Mouse (Mus musculus) MEL (cell line): ENCODE measurements around the gene Bloc1s4. TPM values are rescaled to one million over a fixed set of nuclear protein-coding genes. Genes with fewer than 3 reads are reported as not detected.

Experiments used
- DNase-seq: peaks from one replicate; pipeline ENCODE4 v3.0.0; 2011; ENCODE audit warnings: low read depth, low spot score
- H3K27ac ChIP-seq: 2 replicates; pipeline ENCODE4 v1.5.1; 2012; ENCODE audit warnings: low read depth, mild to moderate bottlenecking, control low read depth, low read length, moderate library complexity; ENCODE audit not compliant: control insufficient read depth
- H3K27me3 ChIP-seq, 2 experiments: fragments of 150-350 bp in 1 of 2; sonication (generic) in 1 of 2; 2 replicates each; pipeline ENCODE4 v1.6.1; 2012; ENCODE audit warnings: low read length in 2 of 2, mild to moderate bottlenecking in 2 of 2, improper control_type of control experiment in 1 of 2, moderate library complexity in 1 of 2; ENCODE audit not compliant: insufficient read depth in 2 of 2, control insufficient read depth in 1 of 2
- H3K36me3 ChIP-seq, 2 experiments: 2 replicates each; pipeline ENCODE4 v1.6.1; 2012 to 2014; ENCODE audit warnings: low read length in 2 of 2, improper control_type of control experiment in 1 of 2, inconsistent platforms in 1 of 2, mild to moderate bottlenecking in 1 of 2; ENCODE audit not compliant: insufficient read depth in 2 of 2, control insufficient read depth in 1 of 2
- H3K4me1 ChIP-seq, 2 experiments: fragments of 150-350 bp in 1 of 2; sonication (generic) in 1 of 2; 2 replicates each; pipeline ENCODE4 v1.6.1; 2012; ENCODE audit warnings: low read length in 2 of 2, improper control_type of control experiment in 1 of 2, mild to moderate bottlenecking in 1 of 2; ENCODE audit not compliant: insufficient read depth in 2 of 2, control insufficient read depth in 1 of 2
- H3K4me3 ChIP-seq, 2 experiments: fragments of 150-350 bp in 1 of 2; sonication (generic) in 1 of 2; 2 replicates each; pipeline ENCODE4 v1.5.1; 2012; ENCODE audit warnings: low read depth in 2 of 2, low read length in 2 of 2, mild to moderate bottlenecking in 2 of 2, moderate library complexity in 2 of 2, control low read depth in 1 of 2, improper control_type of control experiment in 1 of 2; ENCODE audit not compliant: control insufficient read depth in 1 of 2, insufficient read depth in 1 of 2
- H3K79me2 ChIP-seq: 2 replicates; pipeline ENCODE4 v1.6.1; 2012; ENCODE audit warnings: mild to moderate bottlenecking, low read length, moderate library complexity; ENCODE audit not compliant: control insufficient read depth, poor library complexity, insufficient read depth
- H3K9ac ChIP-seq: 2 replicates; pipeline ENCODE4 v1.6.1; 2012; ENCODE audit warnings: low read depth, mild to moderate bottlenecking, control low read depth, low read length, moderate library complexity; ENCODE audit not compliant: control insufficient read depth, poor library complexity, severe bottlenecking
- H3K9me3 ChIP-seq: fragments of 150-350 bp; sonication (generic); replicated peaks from 2 replicates; pipeline ENCODE4 v1.6.1; 2012; ENCODE audit warnings: mild to moderate bottlenecking, low read length, improper control_type of control experiment, moderate library complexity; ENCODE audit not compliant: insufficient read depth
- BHLHE40 ChIP-seq: IDR thresholded peaks from 2 replicates; pipeline ENCODE4 v1.6.1; 2012; ENCODE audit warnings: low read depth, mild to moderate bottlenecking, inconsistent platforms, low read length, improper control_type of control experiment, borderline replicate concordance
- CHD2 ChIP-seq: IDR thresholded peaks from 2 replicates; pipeline ENCODE4 v1.6.1; 2011; ENCODE audit warnings: low read length, improper control_type of control experiment
- CTCF ChIP-seq, 3 experiments: IDR thresholded peaks in 2 of 3; conservative IDR thresholded peaks in 1 of 3; 2 replicates each; pipeline ENCODE4 v1.5.1; 2011 to 2012; ENCODE audit warnings: low read length in 3 of 3, low read depth in 2 of 3, mild to moderate bottlenecking in 2 of 3, improper control_type of control experiment in 1 of 3, inconsistent platforms in 1 of 3, mixed read lengths in 1 of 3, moderate library complexity in 1 of 3; ENCODE audit not compliant: control insufficient read depth in 1 of 3, insufficient read depth in 1 of 3, poor library complexity in 1 of 3, severe bottlenecking in 1 of 3
- E2F4 ChIP-seq: IDR thresholded peaks from 2 replicates; pipeline ENCODE4 v1.6.1; 2011; ENCODE audit warnings: low read depth, low read length, improper control_type of control experiment, borderline replicate concordance
- ELF1 ChIP-seq: IDR thresholded peaks from 2 replicates; pipeline ENCODE4 v1.6.1; 2014; ENCODE audit warnings: low read depth, mild to moderate bottlenecking, inconsistent platforms, low read length, improper control_type of control experiment, moderate library complexity
- EP300 ChIP-seq, 2 experiments: IDR thresholded peaks; 2 replicates each; pipeline ENCODE4 v1.6.1; 2011; ENCODE audit warnings: improper control_type of control experiment in 2 of 2, low read length in 2 of 2, low read depth in 1 of 2, mild to moderate bottlenecking in 1 of 2
- ETS1 ChIP-seq: IDR thresholded peaks from 2 replicates; pipeline ENCODE4 v1.6.1; 2012; ENCODE audit warnings: low read depth, mild to moderate bottlenecking, inconsistent platforms, low read length, improper control_type of control experiment, moderate library complexity
- GABPA ChIP-seq: IDR thresholded peaks from 2 replicates; pipeline ENCODE4 v1.6.1; 2012; ENCODE audit warnings: low read depth, mild to moderate bottlenecking, inconsistent platforms, low read length, improper control_type of control experiment, moderate library complexity
- GATA1 ChIP-seq: IDR thresholded peaks from 2 replicates; pipeline ENCODE4 v1.6.1; 2011; ENCODE audit warnings: low read depth, low read length, improper control_type of control experiment
- HCFC1 ChIP-seq: IDR thresholded peaks from 2 replicates; pipeline ENCODE4 v1.6.1; 2012; ENCODE audit warnings: low read depth, mild to moderate bottlenecking, inconsistent platforms, low read length, improper control_type of control experiment, moderate library complexity
- JUND ChIP-seq: IDR thresholded peaks from 2 replicates; pipeline ENCODE4 v1.6.1; 2011; ENCODE audit warnings: low read depth, mild to moderate bottlenecking, improper control_type of control experiment, low read length
- KAT2A ChIP-seq: conservative IDR thresholded peaks from 2 replicates; pipeline ENCODE4 v1.6.1; 2012; ENCODE audit warnings: low read depth, low read length, improper control_type of control experiment, inconsistent platforms
- MAFK ChIP-seq: IDR thresholded peaks from 2 replicates; pipeline ENCODE4 v1.6.1; 2011; ENCODE audit warnings: low read depth, mild to moderate bottlenecking, low read length, improper control_type of control experiment, borderline replicate concordance
- MAX ChIP-seq: IDR thresholded peaks from 2 replicates; pipeline ENCODE4 v1.6.1; 2011; ENCODE audit warnings: low read length, improper control_type of control experiment
- MAZ ChIP-seq: IDR thresholded peaks from 2 replicates; pipeline ENCODE4 v1.6.1; 2012; ENCODE audit warnings: low read depth, mild to moderate bottlenecking, inconsistent platforms, low read length, improper control_type of control experiment
- MXI1 ChIP-seq: IDR thresholded peaks from 2 replicates; pipeline ENCODE4 v1.6.1; 2011; ENCODE audit warnings: mild to moderate bottlenecking, low read depth, low read length, improper control_type of control experiment
- MYB ChIP-seq: IDR thresholded peaks from 2 replicates; pipeline ENCODE4 v1.6.1; 2011; ENCODE audit warnings: mild to moderate bottlenecking, low read depth, low read length, improper control_type of control experiment
- MYC ChIP-seq: IDR thresholded peaks from 2 replicates; pipeline ENCODE4 v1.6.1; 2011; ENCODE audit warnings: low read depth, mild to moderate bottlenecking, low read length, improper control_type of control experiment, moderate library complexity
- NELFE ChIP-seq: IDR thresholded peaks from 2 replicates; pipeline ENCODE4 v1.6.1; 2011; ENCODE audit warnings: low read depth, low read length, improper control_type of control experiment
- POLR2AphosphoS2 ChIP-seq: IDR thresholded peaks from 2 replicates; pipeline ENCODE4 v1.6.1; 2011; ENCODE audit warnings: low read length, improper control_type of control experiment
- POLR2AphosphoS5 ChIP-seq: IDR thresholded peaks from 2 replicates; pipeline ENCODE4 v1.6.1; 2012; ENCODE audit warnings: low read depth, borderline replicate concordance, mild to moderate bottlenecking, inconsistent platforms, low read length, moderate library complexity, mixed read lengths
- RAD21 ChIP-seq: IDR thresholded peaks from 2 replicates; pipeline ENCODE4 v1.6.1; 2011; ENCODE audit warnings: mild to moderate bottlenecking, low read depth, low read length, improper control_type of control experiment
- RCOR1 ChIP-seq: IDR thresholded peaks from 2 replicates; pipeline ENCODE4 v1.6.1; 2012; ENCODE audit warnings: low read depth, mild to moderate bottlenecking, inconsistent platforms, low read length, improper control_type of control experiment
- SIN3A ChIP-seq: IDR thresholded peaks from 2 replicates; pipeline ENCODE4 v1.6.1; 2012; ENCODE audit warnings: low read length, improper control_type of control experiment, inconsistent platforms
- SMC3 ChIP-seq: IDR thresholded peaks from 2 replicates; pipeline ENCODE4 v1.6.1; 2011; ENCODE audit warnings: low read depth, low read length, improper control_type of control experiment
- TAL1 ChIP-seq: IDR thresholded peaks from 2 replicates; pipeline ENCODE4 v1.6.1; 2012; ENCODE audit warnings: mild to moderate bottlenecking, inconsistent platforms, low read length, moderate library complexity, mixed read lengths
- TBP ChIP-seq: IDR thresholded peaks from 2 replicates; pipeline ENCODE4 v1.8.0; 2011; ENCODE audit warnings: low read depth, low read length, improper control_type of control experiment
- TCF12 ChIP-seq: IDR thresholded peaks from 2 replicates; pipeline ENCODE4 v1.6.1; 2014; ENCODE audit warnings: low read depth, mild to moderate bottlenecking, inconsistent platforms, low read length, improper control_type of control experiment, moderate library complexity
- UBTF ChIP-seq: IDR thresholded peaks from 2 replicates; pipeline ENCODE4 v1.6.1; 2012; ENCODE audit warnings: low read depth, mild to moderate bottlenecking, inconsistent platforms, low read length, improper control_type of control experiment, moderate library complexity, borderline replicate concordance; ENCODE audit not compliant: insufficient read depth
- USF2 ChIP-seq, 2 experiments: IDR thresholded peaks; 2 replicates each; pipeline ENCODE4 v1.6.1; 2011 to 2012; ENCODE audit warnings: improper control_type of control experiment in 2 of 2, low read length in 2 of 2, borderline replicate concordance in 1 of 2, inconsistent platforms in 1 of 2, low read depth in 1 of 2, mild to moderate bottlenecking in 1 of 2; ENCODE audit not compliant: insufficient read depth in 1 of 2
- ZC3H11A ChIP-seq: IDR thresholded peaks from 2 replicates; pipeline ENCODE4 v1.6.1; 2012; ENCODE audit warnings: low read depth, mild to moderate bottlenecking, inconsistent platforms, low read length, improper control_type of control experiment
- ZMIZ1 ChIP-seq: IDR thresholded peaks from 2 replicates; pipeline ENCODE4 v1.6.1; 2012; ENCODE audit warnings: low read depth, mild to moderate bottlenecking, inconsistent platforms, low read length, improper control_type of control experiment, moderate library complexity
- ZNF384 ChIP-seq: IDR thresholded peaks from 2 replicates; pipeline ENCODE4 v1.6.1; 2012; ENCODE audit warnings: low read depth, mild to moderate bottlenecking, inconsistent platforms, low read length, improper control_type of control experiment
- polyA plus RNA-seq, 2 experiments: library from polyadenylated mRNA; stranded (reverse) in 1 of 2; unstranded in 1 of 2; fragments of >175 nt in 1 of 2; fragments of >200 nt in 1 of 2; gene quantifications; 2 replicates each; pipeline versions ENCODE4 v1.2.1 to v1.2.4; 2012; ENCODE audit warnings: low replicate concordance in 2 of 2, low read depth in 1 of 2; ENCODE audit not compliant: insufficient read length in 2 of 2, insufficient read depth in 1 of 2, missing spikeins in 1 of 2
- total RNA-seq: library from RNA; depleted of rRNA; stranded (reverse); fragments of 300-350 nt; gene quantifications from 2 replicates; pipeline ENCODE4 v1.2.3, GENCODE M21; 2012

Gene Bloc1s4
- total and polyA plus RNA-seq, 3 experiments: 29.8 to 32.9 TPM; not detected in 1

GRCm38 (mm10) chr5:36700939-36701620, 47.4 kb downstream of the Bloc1s4 start:
- peak overlapping the region; percentile 13; the same call in 1 of the 2 replicates for H3K27ac ChIP-seq
- H3K79me2 ChIP-seq: peaks cover under 1% of the 10 kb centered on the region; the same call in 1 of the 2 replicates
- DNase-seq: peak; percentile 46
- TF ChIP-seq HCFC1: no peak
- TF ChIP-seq USF2 (IDR thresholded peaks at IDR 0.05; ENCODE audit: borderline replicate concordance in 1 of 2, insufficient read depth in 1 of 2, low read depth in 1 of 2, low read length in 2 of 2): no peak
- no peak for TF ChIP-seq NELFE
- peak in 1 of 2 experiments; percentile 46; a peak in 1 of 4 replicates for TF ChIP-seq EP300 (IDR thresholded peaks at IDR 0.05; ENCODE audit: low read depth in 1 of 2, low read length in 2 of 2)
- no peak for TF ChIP-seq TAL1
- TF ChIP-seq TCF12: no peak
- TF ChIP-seq CTCF (IDR thresholded peaks at IDR 0.05 in 2 of 3, conservative IDR thresholded peaks at IDR 0.05 in 1 of 3; ENCODE audit: control insufficient read depth in 1 of 3, insufficient read depth in 1 of 3, low read depth in 2 of 3, low read length in 3 of 3, poor library complexity in 1 of 3, severe bottlenecking in 1 of 3): no peak
- TF ChIP-seq E2F4: no peak
- TF ChIP-seq TBP: 0 out of 2 replicates have a peak, but pooled peaks have one; percentile 33
- TF ChIP-seq MYC: no peak
- no peak for TF ChIP-seq JUND
- TF ChIP-seq UBTF: no peak
- TF ChIP-seq RAD21: no peak
- TF ChIP-seq ZMIZ1: no peak
- TF ChIP-seq GATA1: peak; percentile 66
- no peak for TF ChIP-seq GABPA
- no peak for TF ChIP-seq MAFK
- no peak; the same call in 1 of the 2 replicates for TF ChIP-seq MXI1
- no peak for TF ChIP-seq POLR2AphosphoS5
- no peak for TF ChIP-seq MAZ
- TF ChIP-seq RCOR1: no peak
- no peak for TF ChIP-seq ZNF384
- no peak for TF ChIP-seq KAT2A
- TF ChIP-seq POLR2AphosphoS2: no peak
- TF ChIP-seq MYB: no peak
- TF ChIP-seq SIN3A: no peak
- no peak for TF ChIP-seq BHLHE40
- no peak for TF ChIP-seq ZC3H11A
- TF ChIP-seq ETS1: peak; percentile 67
- no peak for TF ChIP-seq MAX
- TF ChIP-seq ELF1: no peak
- no peak for TF ChIP-seq SMC3
- TF ChIP-seq CHD2: no peak
- H3K27me3 ChIP-seq: no peaks in the 10 kb centered on the region
- H3K36me3 ChIP-seq: peaks cover 0 to 18% of the 10 kb centered on the region in 2 experiments; a peak in 2 of 4 replicates
- no peaks in the 10 kb centered on the region for H3K9me3 ChIP-seq
- H3K4me3 ChIP-seq: peak overlapping the region; percentile 4 to 31
- peaks cover 14 to 31% of the 10 kb centered on the region in 2 experiments for H3K4me1 ChIP-seq
- H3K9ac ChIP-seq: peak overlapping the region; percentile 29
